Mouse (Mus musculus) lung, postnatal 0 days (tissue): ENCODE results near the gene Nt5e.

Experiments
- CTCF ChIP-seq: IDR thresholded peaks from 2 replicates; pipeline ENCODE4 v1.5.1; 2016; ENCODE audit warnings: antibody characterized with exemption, mild to moderate bottlenecking
- EP300 ChIP-seq: IDR thresholded peaks from 2 replicates; pipeline ENCODE4 v1.6.1; 2016; ENCODE audit warnings: antibody characterized with exemption, mild to moderate bottlenecking, control low read depth

DNA sequence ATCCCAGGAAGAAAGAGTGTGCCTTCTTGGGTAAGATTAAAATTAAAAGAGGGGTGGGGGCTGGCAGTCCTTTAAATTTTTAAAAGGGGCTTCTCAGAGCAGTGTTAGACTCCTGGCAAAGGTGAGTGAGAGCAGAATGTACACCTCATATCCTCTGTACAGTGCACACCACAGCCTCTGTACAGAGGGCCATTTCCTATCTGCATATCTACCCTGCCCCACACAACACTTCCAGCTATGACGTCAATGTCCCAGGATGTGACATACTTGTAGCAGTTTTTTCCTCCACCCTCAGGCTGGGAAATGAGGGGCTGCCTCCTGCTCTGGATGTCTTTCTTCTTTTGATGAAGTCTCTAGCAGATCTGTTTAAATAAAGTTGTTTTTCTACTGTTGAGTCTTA is 17.9 kb upstream of the Nt5e start:
- TF ChIP-seq CTCF (no peak), EP300 (no peak)
